Mouse (Mus musculus) liver, adult 2 months (tissue): ENCODE measurements around the gene Ubr4.

Experiments
- CTCF ChIP-seq: fragments of 200-500 bp; IDR thresholded peaks from 2 replicates; pipeline ENCODE4 v1.5.1; 2011; ENCODE audit warnings: low read depth, low read length, control low read depth
- POLR2A ChIP-seq: fragments of 200-500 bp; IDR thresholded peaks from 2 replicates; pipeline ENCODE4 v1.6.1; 2011; ENCODE audit warnings: low read length, control low read depth; ENCODE audit not compliant: insufficient read depth; ENCODE audit errors: extremely low read depth

GRCm38 (mm10) chr4:139417868-139418267 lies 65.5 kb downstream of the Ubr4 start:
- TF ChIP-seq CTCF (peak; percentile 37), POLR2A (no peak)
